In the genomic region with DNA sequence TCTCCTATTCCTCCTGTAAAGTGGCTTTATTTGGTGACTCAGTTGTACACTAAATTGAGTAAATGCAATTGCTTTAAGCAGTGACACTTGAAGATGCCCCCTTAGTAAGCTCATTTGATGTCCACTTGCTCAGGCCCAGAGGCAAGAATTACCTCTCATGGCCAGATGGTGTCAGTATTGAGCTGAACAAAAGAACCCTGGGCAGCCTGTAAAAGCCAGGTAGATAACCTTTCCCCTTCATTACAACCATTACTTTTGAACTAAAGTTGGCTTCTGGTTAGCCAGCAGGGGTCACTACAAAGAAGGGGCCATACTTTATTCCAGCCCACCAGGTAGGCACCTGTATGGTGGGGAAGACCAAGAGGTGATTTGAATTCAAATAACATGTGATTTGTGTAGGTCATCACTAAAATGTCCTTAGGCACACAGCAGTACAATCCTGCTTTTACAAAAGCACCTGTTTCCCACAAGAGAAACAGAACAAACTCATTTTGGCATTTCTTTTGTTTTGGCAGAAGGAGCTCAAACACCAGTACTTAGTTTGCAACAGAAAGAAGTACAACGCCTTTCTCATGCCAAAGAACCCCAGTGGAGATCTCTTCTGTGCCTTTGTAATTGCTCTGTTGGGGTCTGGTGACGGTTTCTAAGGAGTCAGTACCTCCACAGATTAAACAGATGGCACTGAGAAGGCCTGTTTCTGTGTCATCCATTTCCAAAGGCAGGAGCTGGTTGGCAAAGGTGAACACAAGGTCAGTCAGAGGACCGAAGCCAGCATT, we compare ENCODE assay signal across 8 mouse cellular contexts.
DNase-seq lines count a peak whose midpoint lies in the region; ATAC-seq and TF ChIP-seq lines count a peak whose summit lies in the region.

No protein-coding gene starts in this region.

- ATAC-seq in CD4-positive, CD25-positive, alpha-beta regulatory T cell, adult 4 months, result peak; percentile 64
- ATAC-seq in activated CD4-positive, CD25-positive, alpha-beta regulatory T cell, adult 4 months, result peak; percentile 45
- peak; percentile 80 for ATAC-seq in common myeloid progenitor, adult 5-6 weeks (replicated peaks; ENCODE audit: low read depth, poor library complexity, severe bottlenecking)
- peak; percentile 43; the same call in 1 of the 2 replicates for ATAC-seq in liver, embryonic 11.5 days (replicated peaks; ENCODE audit: low FRiP score)
- ATAC-seq in neural tube, embryonic 11.5 days (ENCODE audit: insufficient read depth, low FRiP score, low TSS enrichment), result no peak; the same call in 1 of the 2 replicates

- H3K36me3 ChIP-seq in heart, adult 2 months (ENCODE audit: control insufficient read depth, insufficient read depth, low read length), result peaks cover 25% of the 10 kb centered on the region
- peaks cover 15% of the 10 kb centered on the region; the same call in 1 of the 2 replicates for H3K36me3 ChIP-seq in liver, embryonic 11.5 days (ENCODE audit: control insufficient read depth, insufficient read depth, low read length)
- H3K36me3 ChIP-seq in neural tube, embryonic 11.5 days (ENCODE audit: control insufficient read depth, insufficient read depth, low read length), result peaks cover 5% of the 10 kb centered on the region

- intact Hi-C loops in heart, adult 2 months (cut with DNase I), result loop anchor here (2.0 kb wide), 2 partner anchors 140 to 970 kb away; no protein-coding TSS in a partner anchor

- no peaks in the 10 kb centered on the region for H3K27me3 ChIP-seq in heart, adult 2 months (ENCODE audit: control insufficient read depth, insufficient read depth, low read length)
- no peaks in the 10 kb centered on the region for H3K27me3 ChIP-seq in liver, embryonic 11.5 days (replicated peaks; ENCODE audit: control insufficient read depth, insufficient read depth, low read length)
- no peaks in the 10 kb centered on the region for H3K27me3 ChIP-seq in neural tube, embryonic 11.5 days (ENCODE audit: control insufficient read depth, insufficient read depth, low read length)

- H3K4me1 ChIP-seq in heart, adult 2 months (ENCODE audit: control insufficient read depth, insufficient read depth, low read length), result no peaks in the 10 kb centered on the region; the same call in 1 of the 2 replicates
- no peaks in the 10 kb centered on the region for H3K4me1 ChIP-seq in liver, embryonic 11.5 days (replicated peaks; ENCODE audit: control insufficient read depth, insufficient read depth, low read length)
- H3K4me1 ChIP-seq in neural tube, embryonic 11.5 days (ENCODE audit: control insufficient read depth, insufficient read depth, low read length), result no peaks in the 10 kb centered on the region

- 75% methylated on average over 3 of the region's 3 CpGs for WGBS in heart, adult 2 months
- WGBS in liver, embryonic 11.5 days, result 84% methylated on average over 3 of the region's 3 CpGs
- WGBS in neural tube, embryonic 11.5 days, result 53% methylated on average over 3 of the region's 3 CpGs

- no peak for TF ChIP-seq POLR2A in heart, adult 2 months (IDR thresholded peaks at IDR 0.05; ENCODE audit: insufficient read depth, low read depth, low read length)

- no peaks in the 10 kb centered on the region for H3K9me3 ChIP-seq in liver, embryonic 11.5 days (ENCODE audit: control insufficient read depth, low read length)
- H3K9me3 ChIP-seq in neural tube, embryonic 11.5 days (ENCODE audit: control insufficient read depth, low read length), result no peaks in the 10 kb centered on the region

- no peak; the same call in none of the 2 replicates for TF ChIP-seq CTCF in heart, adult 2 months (IDR thresholded peaks at IDR 0.05)

- H3K79me2 ChIP-seq in heart, adult 2 months (replicated peaks; ENCODE audit: control insufficient read depth, insufficient read depth, low read length), result no peaks in the 10 kb centered on the region

- DNase-seq in heart, adult 2 months, result peak; percentile 51 to 59
- peak; percentile 68 for DNase-seq in kidney, adult 18-20 months
- peak; percentile 51 for DNase-seq in liver, embryonic 11.5 days (ENCODE audit: low spot score)
- DNase-seq in neural tube, embryonic 11.5 days (ENCODE audit: low spot score), result peak; percentile 52
- DNase-seq in thymus, postnatal 4 days, result peak; percentile 52

- H3K9ac ChIP-seq in heart, adult 2 months (ENCODE audit: low read depth, low read length), result no peak overlapping the region
- H3K9ac ChIP-seq in liver, embryonic 11.5 days (ENCODE audit: low read depth, low read length), result no peak overlapping the region
- H3K9ac ChIP-seq in neural tube, embryonic 11.5 days (ENCODE audit: low read length), result no peak overlapping the region

- no peak overlapping the region for H3K4me2 ChIP-seq in liver, embryonic 11.5 days
- H3K4me2 ChIP-seq in neural tube, embryonic 11.5 days (ENCODE audit: low read depth), result no peak overlapping the region

- 0 out of 2 replicates have a peak, but pooled peaks have one; percentile 67 for TF ChIP-seq EP300 in heart, adult 2 months (IDR thresholded peaks at IDR 0.05; ENCODE audit: insufficient read depth, low read depth, low read length)

- peak overlapping the region; percentile 47 for H3K27ac ChIP-seq in heart, adult 2 months
- no peak overlapping the region for H3K27ac ChIP-seq in liver, embryonic 11.5 days (ENCODE audit: low read depth, low read length)
- H3K27ac ChIP-seq in neural tube, embryonic 11.5 days (ENCODE audit: low read depth, low read length), result no peak overlapping the region

- H3K4me3 ChIP-seq in heart, adult 2 months, result no peak overlapping the region
- no peak overlapping the region for H3K4me3 ChIP-seq in liver, embryonic 11.5 days (ENCODE audit: low read depth, low read length)
- H3K4me3 ChIP-seq in neural tube, embryonic 11.5 days (ENCODE audit: low read depth, low read length), result no peak overlapping the region
